Mouse (Mus musculus) spleen, adult 2 months (tissue): Measurements from ENCODE around the gene Col6a2.

ENCODE experiments used
- CTCF ChIP-seq: fragments of 200-500 bp; IDR thresholded peaks from 2 replicates; pipeline ENCODE4 v1.5.1; 2011; ENCODE audit warnings: mild to moderate bottlenecking, inconsistent platforms; ENCODE audit not compliant: insufficient read depth, insufficient read length, insufficient replicate concordance; ENCODE audit errors: extremely low read depth
- POLR2A ChIP-seq: fragments of 200-500 bp; IDR thresholded peaks from 2 replicates; pipeline ENCODE4 v1.6.1; 2011; ENCODE audit warnings: low read depth, low read length, inconsistent platforms

DNA sequence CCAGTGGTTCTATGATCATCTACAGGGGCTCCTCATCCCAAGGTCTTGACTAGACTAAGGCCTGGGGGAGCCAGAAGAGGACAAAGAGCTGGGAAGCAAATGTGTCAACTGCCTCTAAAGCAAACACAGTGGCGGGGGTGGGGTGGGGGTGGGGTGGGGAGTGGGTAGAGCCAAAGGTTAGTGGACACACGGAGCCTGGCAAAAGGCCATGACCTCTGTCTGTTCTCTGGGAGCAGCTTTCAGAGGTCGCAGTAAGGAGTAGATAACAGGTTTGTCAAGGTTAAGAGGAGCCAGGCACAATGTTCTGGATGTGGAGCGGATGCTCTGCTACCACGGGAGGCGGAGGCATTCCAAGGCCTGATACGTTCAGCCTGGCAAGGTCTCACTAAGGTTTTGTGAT is 46.5 kb downstream of the Col6a2 start:
- TF ChIP-seq CTCF: no peak
- TF ChIP-seq POLR2A: no peak
